Mouse (Mus musculus) cerebellum, adult 8-10 months (tissue): ENCODE data around the gene Pam.

ENCODE experiments used
- DNase-seq: peaks from one replicate; pipeline ENCODE4 v3.0.0; 2022

The Pam gene

GRCm38 (mm10) chr1:97903912-97904460, 191.5 kb downstream of the Pam start:
- DNase-seq, result no peak

GRCm38 (mm10) chr1:97902830-97903229, 192.6 kb downstream of the Pam start:
- no peak for DNase-seq

- no peak for DNase-seq
These were observed 194.8 kb downstream of the Pam start for GRCm38 (mm10) chr1:97900559-97901153.

GRCm38 (mm10) chr1:97887511-97887910, 207.9 kb downstream of the Pam start:
- DNase-seq, result no peak

- DNase-seq, result no peak
These were observed 211.9 kb downstream of the Pam start for GRCm38 (mm10) chr1:97883498-97883897.

- no peak for DNase-seq
These were observed 218.4 kb downstream of the Pam start for GRCm38 (mm10) chr1:97877037-97877436.

GRCm38 (mm10) chr1:97873490-97874054, 221.9 kb downstream of the Pam start:
- no peak for DNase-seq

- no peak for DNase-seq
These were observed 223.0 kb downstream of the Pam start for GRCm38 (mm10) chr1:97872493-97872892.

GRCm38 (mm10) chr1:97872072-97872471, 223.4 kb downstream of the Pam start:
- DNase-seq, result no peak

- DNase-seq, result no peak
These were observed 231.3 kb downstream of the Pam start for GRCm38 (mm10) chr1:97864135-97864534.

- DNase-seq, result no peak
These were observed 232.3 kb downstream of the Pam start for GRCm38 (mm10) chr1:97863140-97863539.

GRCm38 (mm10) chr1:97862734-97863133, 232.7 kb downstream of the Pam start:
- DNase-seq, result no peak

GRCm38 (mm10) chr1:97854256-97854655, 241.2 kb downstream of the Pam start:
- no peak for DNase-seq

GRCm38 (mm10) chr1:97851601-97852175, 243.8 kb downstream of the Pam start:
- DNase-seq, result no peak

GRCm38 (mm10) chr1:97848601-97849241, 246.7 kb downstream of the Pam start:
- DNase-seq, result no peak

GRCm38 (mm10) chr1:97843220-97843992, 252.0 kb downstream of the Pam start:
- peak; percentile 26 for DNase-seq

- DNase-seq, result no peak
These were observed 261.1 kb downstream of the Pam start for GRCm38 (mm10) chr1:97834354-97834822.

GRCm38 (mm10) chr1:97833466-97834353, 261.7 kb downstream of the Pam start:
- DNase-seq, result no peak

GRCm38 (mm10) chr1:97828087-97828486, 267.4 kb downstream of the Pam start:
- no peak for DNase-seq

GRCm38 (mm10) chr1:97827566-97827965, 267.9 kb downstream of the Pam start:
- DNase-seq, result no peak

GRCm38 (mm10) chr1:97822904-97823303, 272.5 kb downstream of the Pam start:
- no peak for DNase-seq

- DNase-seq, result no peak
These were observed 273.2 kb downstream of the Pam start for GRCm38 (mm10) chr1:97822203-97822602.
